8 mouse cellular contexts compared by ENCODE assay signal in genomic region chr17:35544680-35545079, GRCm38 (mm10). TPM values are rescaled to one million over a fixed set of nuclear protein-coding genes. Genes with fewer than 3 reads are reported as not detected.
A peak's percentile ranks its signal among the peaks of the same experiment; 100 is the strongest.
DNase-seq lines count a peak whose midpoint lies in the region; ATAC-seq and TF ChIP-seq lines count a peak whose summit lies in the region.
"Had no signal": no experiment of that assay in that cellular context is flagged by ENCODE, and none has a peak within 500 bp of the region (broad histone marks: within the 10 kb centered on the region; RNA-seq: fewer than 3 reads in every experiment).

No protein-coding gene starts in this region.

- no peak overlapping the region for H3K9ac ChIP-seq in intestine, embryonic 14.5 days (ENCODE audit: low read length)
- H3K9ac ChIP-seq in liver, postnatal 0 days (replicated peaks), result no peak overlapping the region
- H3K9ac ChIP-seq: heart, embryonic 15.5 days had no signal

- DNase-seq in thymus, adult 2 months, result peak; percentile 43
- DNase-seq in thymus, adult 18-20 months, result no peak
- peak; percentile 75 for DNase-seq in adrenal gland, postnatal 14 days
- DNase-seq in embryo, embryonic 11 days, result peak; percentile 68
- DNase-seq in intestine, embryonic 14.5 days (ENCODE audit: low spot score), result peak; percentile 80
- DNase-seq in liver, postnatal 0 days, result peak; percentile 51

- no peaks in the 10 kb centered on the region for H3K9me3 ChIP-seq in intestine, embryonic 14.5 days (ENCODE audit: control insufficient read depth, low read length)
- H3K9me3 ChIP-seq in liver, postnatal 0 days (ENCODE audit: low read length), result no peaks in the 10 kb centered on the region
- H3K9me3 ChIP-seq: heart, embryonic 15.5 days had no signal

- WGBS in thymus, adult 2 months, result 44% methylated on average over 6 of the region's 6 CpGs
- 30% methylated on average over 6 of the region's 6 CpGs for WGBS in intestine, embryonic 14.5 days
- WGBS in liver, postnatal 0 days (ENCODE audit: insufficient replicate concordance), result 37% methylated on average over 6 of the region's 6 CpGs
- 28% methylated on average over 6 of the region's 6 CpGs for WGBS in olfactory bulb, adult 2 months

- no peak overlapping the region for H3K27ac ChIP-seq in thymus, adult 2 months (ENCODE audit: control insufficient read depth, insufficient read depth, low read length)
- H3K27ac ChIP-seq in intestine, embryonic 14.5 days (ENCODE audit: low read depth), result no peak overlapping the region
- no peak overlapping the region for H3K27ac ChIP-seq in liver, postnatal 0 days (ENCODE audit: low read depth)
- no peak overlapping the region for H3K27ac ChIP-seq in olfactory bulb, adult 2 months (ENCODE audit: insufficient read depth, low read depth, low read length)
- H3K27ac ChIP-seq: heart, embryonic 15.5 days had no signal

- TF ChIP-seq CTCF in thymus, adult 2 months (IDR thresholded peaks at IDR 0.05; ENCODE audit: borderline replicate concordance, control insufficient read depth, extremely low read depth, insufficient read depth, low read length, poor library complexity), result peak; percentile 87
- TF ChIP-seq CTCF in liver, postnatal 0 days (IDR thresholded peaks at IDR 0.05; ENCODE audit: low read depth), result peak; percentile 77
- peak; percentile 81 for TF ChIP-seq CTCF in olfactory bulb, adult 2 months (IDR thresholded peaks at IDR 0.05; ENCODE audit: insufficient read depth, low read depth, low read length)

- no peaks in the 10 kb centered on the region for H3K27me3 ChIP-seq in thymus, adult 2 months (ENCODE audit: control insufficient read depth, insufficient read depth, low read length)
- H3K27me3 ChIP-seq in intestine, embryonic 14.5 days (replicated peaks; ENCODE audit: control insufficient read depth, insufficient read depth, low read length), result no peaks in the 10 kb centered on the region
- H3K27me3 ChIP-seq in liver, postnatal 0 days (ENCODE audit: insufficient read depth, low read length), result no peaks in the 10 kb centered on the region
- H3K27me3 ChIP-seq: heart, embryonic 15.5 days had no signal

- no peak for TF ChIP-seq POLR2A in thymus, adult 2 months (IDR thresholded peaks at IDR 0.05; ENCODE audit: control insufficient read depth, extremely low read depth, insufficient read depth, low read length, poor library complexity)
- no peak for TF ChIP-seq POLR2A in olfactory bulb, adult 2 months (IDR thresholded peaks at IDR 0.05; ENCODE audit: insufficient read depth, low read depth, low read length)

- no peak overlapping the region for H3K4me2 ChIP-seq in intestine, embryonic 14.5 days (ENCODE audit: low read length)
- H3K4me2 ChIP-seq in liver, postnatal 0 days (ENCODE audit: low read depth, low read length), result no peak overlapping the region
- H3K4me2 ChIP-seq: heart, embryonic 15.5 days had no signal

- 0 out of 2 replicates have a peak, but pooled peaks cover 2% of the 10 kb centered on the region for H3K4me1 ChIP-seq in thymus, adult 2 months (replicated peaks; ENCODE audit: control insufficient read depth, insufficient read depth, low read length)
- 0 out of 2 replicates have a peak, but pooled peaks cover 2% of the 10 kb centered on the region for H3K4me1 ChIP-seq in intestine, embryonic 14.5 days (replicated peaks; ENCODE audit: control insufficient read depth, insufficient read depth, low read length)
- no peaks in the 10 kb centered on the region for H3K4me1 ChIP-seq in liver, postnatal 0 days (ENCODE audit: insufficient read depth)
- peaks cover 23% of the 10 kb centered on the region for H3K4me1 ChIP-seq in olfactory bulb, adult 2 months (ENCODE audit: control insufficient read depth, insufficient read depth, low read length)

- no peak overlapping the region for H3K4me3 ChIP-seq in thymus, adult 2 months (ENCODE audit: control insufficient read depth, insufficient read depth, low read length)
- no peak overlapping the region for H3K4me3 ChIP-seq in intestine, embryonic 14.5 days (ENCODE audit: low read depth, low read length)
- H3K4me3 ChIP-seq in liver, postnatal 0 days (ENCODE audit: low read depth, low read length), result no peak overlapping the region
- H3K4me3 ChIP-seq in olfactory bulb, adult 2 months (ENCODE audit: insufficient read depth, low read depth, low read length), result no peak overlapping the region
- H3K4me3 ChIP-seq: heart, embryonic 15.5 days had no signal

- H3K36me3 ChIP-seq in thymus, adult 2 months (ENCODE audit: control insufficient read depth, insufficient read depth, low read length), result no peaks in the 10 kb centered on the region
- H3K36me3 ChIP-seq in intestine, embryonic 14.5 days (ENCODE audit: control insufficient read depth, insufficient read depth, low read length), result no peaks in the 10 kb centered on the region
- H3K36me3 ChIP-seq in liver, postnatal 0 days (replicated peaks; ENCODE audit: insufficient read depth, low read length), result no peaks in the 10 kb centered on the region
- H3K36me3 ChIP-seq: heart, embryonic 15.5 days had no signal

- TF ChIP-seq EP300 in liver, postnatal 0 days (IDR thresholded peaks at IDR 0.05; ENCODE audit: low read depth), result no peak

- no peak; the same call in 1 of the 2 replicates for ATAC-seq in intestine, embryonic 14.5 days (replicated peaks; ENCODE audit: low FRiP score, low TSS enrichment, low read depth)
- ATAC-seq in liver, postnatal 0 days, result 0 out of 2 replicates have a peak, but pooled peaks have one; percentile 38

RNA-seq across cellular contexts. Expression of gene Cdsn, which starts 7.2 kb away (rescaled TPM):
- polyA plus RNA-seq in thymus, adult 2 months (2012; rRNA removed), result 1.8 and 3.3 TPM in 2 replicates
- total RNA-seq in adrenal gland, postnatal 14 days (2021), result 0.23 and 0.37 TPM in 2 replicates
- polyA plus RNA-seq in intestine, embryonic 14.5 days (2014; fragmentation: Nextera tagmentation; extraction: Ambion mirVana), result 0.11 and 0.12 TPM in 2 replicates
- polyA plus RNA-seq in liver, postnatal 0 days (2015; fragmentation: Nextera tagmentation; extraction: Ambion mirVana), result not detected in 2 replicates
- not detected in 2 replicates for polyA plus RNA-seq in olfactory bulb, adult 2 months (2012; ENCODE audit: insufficient read depth, insufficient read length, low replicate concordance, missing spikeins)

RNA-seq across cellular contexts. Expression of gene Psors1c2, which starts 11.7 kb away (rescaled TPM):
- polyA plus RNA-seq in thymus, adult 2 months (2012; rRNA removed), result 10.2 and 11.2 TPM in 2 replicates
- total RNA-seq in adrenal gland, postnatal 14 days (2021), result not detected in 2 replicates
- 0.36 and 0.66 TPM in 2 replicates for polyA plus RNA-seq in intestine, embryonic 14.5 days (2014; fragmentation: Nextera tagmentation; extraction: Ambion mirVana)
- polyA plus RNA-seq in liver, postnatal 0 days (2015; fragmentation: Nextera tagmentation; extraction: Ambion mirVana), result 0.13 TPM in 1 of 2 replicates, not detected in the other
- polyA plus RNA-seq in olfactory bulb, adult 2 months (2012; ENCODE audit: insufficient read depth, insufficient read length, low replicate concordance, missing spikeins), result not detected in 2 replicates

RNA-seq across cellular contexts. Expression of gene 2300002M23Rik, which starts 22.6 kb away (rescaled TPM):
- polyA plus RNA-seq in thymus, adult 2 months (2012; rRNA removed), result 0.58 and 0.59 TPM in 2 replicates
- not detected in 2 replicates for total RNA-seq in adrenal gland, postnatal 14 days (2021)
- polyA plus RNA-seq in intestine, embryonic 14.5 days (2014; fragmentation: Nextera tagmentation; extraction: Ambion mirVana), result not detected in 2 replicates
- polyA plus RNA-seq in liver, postnatal 0 days (2015; fragmentation: Nextera tagmentation; extraction: Ambion mirVana), result not detected in 2 replicates
- not detected in 2 replicates for polyA plus RNA-seq in olfactory bulb, adult 2 months (2012; ENCODE audit: insufficient read depth, insufficient read length, low replicate concordance, missing spikeins)
- polyA plus RNA-seq: heart, embryonic 15.5 days had no signal

RNA-seq across cellular contexts. Expression of gene Cchcr1, which starts 27.8 kb away (rescaled TPM):
- 19.3 and 19.5 TPM in 2 replicates for polyA plus RNA-seq in thymus, adult 2 months (2012; rRNA removed)
- 12.0 and 14.3 TPM in 2 replicates for total RNA-seq in adrenal gland, postnatal 14 days (2021)
- polyA plus RNA-seq in intestine, embryonic 14.5 days (2014; fragmentation: Nextera tagmentation; extraction: Ambion mirVana), result 13.6 and 15.9 TPM in 2 replicates
- 3.0 and 3.5 TPM in 2 replicates for polyA plus RNA-seq in liver, postnatal 0 days (2015; fragmentation: Nextera tagmentation; extraction: Ambion mirVana)
- not detected in 2 replicates for polyA plus RNA-seq in olfactory bulb, adult 2 months (2012; ENCODE audit: insufficient read depth, insufficient read length, low replicate concordance, missing spikeins)

RNA-seq across cellular contexts. Expression of gene Tcf19, which starts 28.1 kb away (rescaled TPM):
- 64.4 and 92.6 TPM in 2 replicates for polyA plus RNA-seq in thymus, adult 2 months (2012; rRNA removed)
- total RNA-seq in adrenal gland, postnatal 14 days (2021), result 19.9 and 21.4 TPM in 2 replicates
- 68.7 and 79.4 TPM in 2 replicates for polyA plus RNA-seq in intestine, embryonic 14.5 days (2014; fragmentation: Nextera tagmentation; extraction: Ambion mirVana)
- 19.6 and 20.6 TPM in 2 replicates for polyA plus RNA-seq in liver, postnatal 0 days (2015; fragmentation: Nextera tagmentation; extraction: Ambion mirVana)
- polyA plus RNA-seq in olfactory bulb, adult 2 months (2012; ENCODE audit: insufficient read depth, insufficient read length, low replicate concordance, missing spikeins), result not detected in 2 replicates

Comparison
In these comparisons a context has a peak if more than half of its experiments do, and no peak if none do; other contexts are left out.
1. DNase-seq: peak in thymus, adult 2 months (single experiment), adrenal gland, postnatal 14 days (single experiment), embryo, embryonic 11 days (single experiment), intestine, embryonic 14.5 days (single experiment) and liver, postnatal 0 days (single experiment); none in thymus, adult 18-20 months (0 of 2).
2. Peak in every context shown above with its lines, with median percentiles within 50 percentile points of each other: CTCF ChIP-seq.